Mouse (Mus musculus) hindbrain, embryonic 10.5 days (tissue): ENCODE data around the gene Swsap1. TPM values are rescaled to one million over a fixed set of nuclear protein-coding genes. Genes with fewer than 3 reads are reported as not detected.

Experiments used
- DNase-seq: peaks from one replicate; pipeline ENCODE4 v3.0.0-alpha.2; 2017; ENCODE audit warnings: low spot score
- H3K27ac ChIP-seq: fragments of 300-500 bp; sonication (generic); 2 replicates; pipeline ENCODE4 v1.5.1; 2016; ENCODE audit warnings: mild to moderate bottlenecking, moderate library complexity
- H3K27me3 ChIP-seq: fragments of 300-500 bp; sonication (generic); 2 replicates; pipeline ENCODE4 v1.6.1; 2016; ENCODE audit warnings: mild to moderate bottlenecking; ENCODE audit not compliant: poor library complexity, insufficient read depth, severe bottlenecking
- H3K36me3 ChIP-seq: fragments of 300-500 bp; sonication (generic); 2 replicates; pipeline ENCODE4 v1.6.1; 2016; ENCODE audit warnings: mild to moderate bottlenecking, moderate library complexity
- H3K4me1 ChIP-seq: fragments of 300-500 bp; sonication (generic); replicated peaks from 2 replicates; pipeline ENCODE4 v1.6.1; 2016; ENCODE audit warnings: mild to moderate bottlenecking
- H3K4me3 ChIP-seq: fragments of 300-500 bp; sonication (generic); 2 replicates; pipeline ENCODE4 v1.5.1; 2016; ENCODE audit warnings: mild to moderate bottlenecking, moderate library complexity
- H3K9me3 ChIP-seq: fragments of 300-500 bp; sonication (generic); 2 replicates; pipeline ENCODE4 v1.6.1; 2016; ENCODE audit warnings: mild to moderate bottlenecking, moderate library complexity
- WGBS: fragments of 180-500 bp; shearing (Covaris S2); methylation state at CpG from one replicate; pipeline ENCODE4 v1.1.7; 2016; 5-methylcytosine and 5-hydroxymethylcytosine counted together
- polyA plus RNA-seq: library from polyadenylated mRNA; unstranded; fragments of >200 nt; fragmentation: Nextera tagmentation; extraction: Ambion mirVana; gene quantifications from 2 replicates; pipeline ENCODE4 v1.2.1, GENCODE M21; 2016

Gene Swsap1
- polyA plus RNA-seq, 1 experiment from 2014 or later = 9.3 TPM

GRCm38 (mm10) chr9:21983911-21984310, 28.4 kb downstream of the Swsap1 start:
- peaks cover 14% of the 10 kb centered on the region for H3K4me1 ChIP-seq
- WGBS = 19% methylated on average over 3 of the region's 3 CpGs
- no peaks in the 10 kb centered on the region for H3K9me3 ChIP-seq
- no peak for DNase-seq
- no peak overlapping the region for H3K4me3 ChIP-seq
- peaks cover 62% of the 10 kb centered on the region for H3K27me3 ChIP-seq
- no peak overlapping the region for H3K27ac ChIP-seq
- H3K36me3 ChIP-seq = 0 out of 2 replicates have a peak, but pooled peaks cover 4% of the 10 kb centered on the region

- Histone ChIP-seq H3K36me3 (no peaks in the 10 kb centered on the region), H3K27ac (no peak overlapping the region), H3K27me3 (peaks cover 94% of the 10 kb centered on the region), H3K4me3 (peak overlapping the region; percentile 61), H3K4me1 (peaks cover 32% of the 10 kb centered on the region), H3K9me3 (no peaks in the 10 kb centered on the region)
- DNase-seq = no peak
- 7% methylated on average over 36 of the region's 36 CpGs for WGBS
These were observed 32.2 kb downstream of the Swsap1 start for GRCm38 (mm10) chr9:21987592-21988342.

GRCm38 (mm10) chr9:21988421-21989101, 33.0 kb downstream of the Swsap1 start:
- peak; percentile 48 for DNase-seq

GRCm38 (mm10) chr9:21989230-21990110, 33.9 kb downstream of the Swsap1 start, which contains the start of gene Rgl3:
Gene Rgl3 (minus strand): TSS chr9:21989446.
- WGBS = under 1% methylated on average over 42 of the region's 42 CpGs
- peak within 1 kb of the TSS; percentile 61 for H3K4me3 ChIP-seq
- DNase-seq = peak; percentile 22

More at GRCm38 (mm10) chr9:21988421-21989101, 33.0 kb downstream of the Swsap1 start:
- H3K4me1 ChIP-seq = peaks cover 32% of the 10 kb centered on the region
- peak overlapping the region; percentile 61 for H3K4me3 ChIP-seq
- H3K9me3 ChIP-seq = no peaks in the 10 kb centered on the region
- H3K27ac ChIP-seq = peak overlapping the region; percentile 70
- peaks cover 100% of the 10 kb centered on the region for H3K27me3 ChIP-seq
- WGBS = under 1% methylated on average over 32 of the region's 32 CpGs
- no peaks in the 10 kb centered on the region for H3K36me3 ChIP-seq

GRCm38 (mm10) chr9:21992227-21992626, 36.7 kb downstream of the Swsap1 start:
- peaks cover 6% of the 10 kb centered on the region for H3K9me3 ChIP-seq
- H3K27me3 ChIP-seq = peaks cover 65% of the 10 kb centered on the region
- peaks cover 32% of the 10 kb centered on the region for H3K4me1 ChIP-seq
- 80% methylated on average over 4 of the region's 4 CpGs for WGBS
- H3K4me3 ChIP-seq = no peak overlapping the region
- DNase-seq = no peak
- no peak overlapping the region for H3K27ac ChIP-seq
- H3K36me3 ChIP-seq = no peaks in the 10 kb centered on the region

More at GRCm38 (mm10) chr9:21989230-21990110, 33.9 kb downstream of the Swsap1 start, which contains the start of gene Rgl3:
- peaks cover 92% of the 10 kb centered on the region for H3K27me3 ChIP-seq
- no peaks in the 10 kb centered on the region for H3K36me3 ChIP-seq
- H3K4me1 ChIP-seq = peaks cover 32% of the 10 kb centered on the region
- H3K27ac ChIP-seq = peak within 1 kb of the TSS; percentile 70
- H3K9me3 ChIP-seq = no peaks in the 10 kb centered on the region

- no peak overlapping the region for H3K27ac ChIP-seq
- no peaks in the 10 kb centered on the region for H3K36me3 ChIP-seq
- H3K4me1 ChIP-seq = no peaks in the 10 kb centered on the region
- no peak overlapping the region for H3K4me3 ChIP-seq
- peaks cover 6% of the 10 kb centered on the region for H3K9me3 ChIP-seq
- no peak for DNase-seq
- 86% methylated on average over 3 of the region's 3 CpGs for WGBS
- H3K27me3 ChIP-seq = peaks cover 27% of the 10 kb centered on the region
These were observed 40.8 kb downstream of the Swsap1 start for GRCm38 (mm10) chr9:21996178-21996867.

- Histone ChIP-seq H3K4me1 (peaks cover 26% of the 10 kb centered on the region), H3K9me3 (peaks cover 6% of the 10 kb centered on the region), H3K4me3 (no peak overlapping the region), H3K36me3 (peaks cover 16% of the 10 kb centered on the region), H3K27ac (no peak overlapping the region), H3K27me3 (0 out of 2 replicates have a peak, but pooled peaks cover 3% of the 10 kb centered on the region)
- WGBS = 95% methylated on average over 6 of the region's 6 CpGs
- no peak for DNase-seq
These were observed 44.7 kb downstream of the Swsap1 start for GRCm38 (mm10) chr9:22000296-22000695.

GRCm38 (mm10) chr9:22001633-22002032, 46.1 kb downstream of the Swsap1 start:
- peak overlapping the region; percentile 87; the same call in 1 of the 2 replicates for H3K4me3 ChIP-seq
- 86% methylated on average over 4 of the region's 4 CpGs for WGBS
- H3K9me3 ChIP-seq = no peaks in the 10 kb centered on the region
- 0 out of 2 replicates have a peak, but pooled peaks cover 3% of the 10 kb centered on the region for H3K27me3 ChIP-seq
- peaks cover 32% of the 10 kb centered on the region for H3K4me1 ChIP-seq
- DNase-seq = no peak
- peaks cover 29% of the 10 kb centered on the region for H3K36me3 ChIP-seq
- peak overlapping the region; percentile 85; the same call in 1 of the 2 replicates for H3K27ac ChIP-seq

GRCm38 (mm10) chr9:22002194-22003162, 46.9 kb downstream of the Swsap1 start, which contains the start of the genes Ccdc151 and Prkcsh:
Gene Ccdc151 (minus strand): TSS chr9:22002634.
Gene Prkcsh (plus strand): TSS chr9:22002806.
- peaks cover 32% of the 10 kb centered on the region for H3K4me1 ChIP-seq
- DNase-seq = peak; percentile 100
- H3K4me3 ChIP-seq = peak within 1 kb of the TSS; percentile 87
- 6% methylated on average over 57 of the region's 57 CpGs for WGBS
- H3K27ac ChIP-seq = peak within 1 kb of the TSS; percentile 88
- H3K9me3 ChIP-seq = no peaks in the 10 kb centered on the region
- 0 out of 2 replicates have a peak, but pooled peaks cover 3% of the 10 kb centered on the region for H3K27me3 ChIP-seq
- peaks cover 37% of the 10 kb centered on the region for H3K36me3 ChIP-seq

- Histone ChIP-seq H3K27me3 (0 out of 2 replicates have a peak, but pooled peaks cover 2% of the 10 kb centered on the region), H3K4me1 (peaks cover 32% of the 10 kb centered on the region), H3K9me3 (no peaks in the 10 kb centered on the region), H3K27ac (peak overlapping the region; percentile 88), H3K4me3 (peak overlapping the region; percentile 87), H3K36me3 (peaks cover 44% of the 10 kb centered on the region)
- no peak for DNase-seq
- 1% methylated on average over 18 of the region's 18 CpGs for WGBS
These were observed 47.6 kb downstream of the Swsap1 start for GRCm38 (mm10) chr9:22003163-22003554.

GRCm38 (mm10) chr9:22004546-22004945, 49.0 kb downstream of the Swsap1 start:
- DNase-seq = no peak

More at GRCm38 (mm10) chr9:22004546-22004945, 49.0 kb downstream of the Swsap1 start:
- Histone ChIP-seq H3K4me1 (peaks cover 33% of the 10 kb centered on the region), H3K36me3 (peaks cover 58% of the 10 kb centered on the region), H3K9me3 (no peaks in the 10 kb centered on the region), H3K4me3 (peak overlapping the region; percentile 87), H3K27me3 (no peaks in the 10 kb centered on the region), H3K27ac (no peak overlapping the region)
- WGBS = 94% methylated on average over 12 of the region's 12 CpGs
